Mouse (Mus musculus) layer of hippocampus, postnatal 14 days (tissue): ENCODE measurements around the gene Gid4. TPM values are rescaled to one million over a fixed set of nuclear protein-coding genes. Genes with fewer than 3 reads are reported as not detected.

Experiments
- total RNA-seq, 2 experiments: library from RNA; stranded (reverse); gene quantifications; 2 replicates each; pipeline ENCODE4 v1.2.3; 2021

Gene Gid4
- total RNA-seq, 2 experiments from 2014 or later = 40.1 to 40.5 TPM

Other genes with a start within 250 kb of the Gid4 start
- 10 to 100 TPM; 53.2 to 55.2 TPM for gene Srebf1, start 194.6 kb upstream of the Gid4 start, total RNA-seq
- 100 to 1,000 TPM; 140 to 147 TPM for gene Tom1l2, start 64.2 kb upstream of the Gid4 start, total RNA-seq
- 1 to 10 TPM; 5.2 to 7.3 TPM for gene Drc3, start 63.8 kb upstream of the Gid4 start, total RNA-seq
- 10 to 100 TPM; 28.7 to 29.1 TPM for gene Atpaf2, start 1.3 kb downstream of the Gid4 start, total RNA-seq
- gene Drg2, start 37.4 kb downstream of the Gid4 start, total RNA-seq = 10 to 100 TPM; 71.9 to 76.9 TPM
- under 1 TPM; 0.12 to 0.19 TPM for gene Myo15, start 52.2 kb downstream of the Gid4 start, total RNA-seq
- gene Alkbh5, start 119.2 kb downstream of the Gid4 start, total RNA-seq = 10 to 100 TPM; 44.7 to 46.2 TPM